Mouse (Mus musculus) neutrophil, adult 5-6 weeks (primary cell): ENCODE measurements around the gene Sumo1. TPM values are rescaled to one million over a fixed set of nuclear protein-coding genes. Genes with fewer than 3 reads are reported as not detected.

ENCODE experiments used
- ATAC-seq: fragments of 151-379, 151-347 bp; 2 replicates; pipeline ENCODE4 v1.8.0; 2017; ENCODE audit warnings: mild to moderate bottlenecking, moderate TSS enrichment; ENCODE audit not compliant: insufficient number of reproducible peaks, poor library complexity, low FRiP score, severe bottlenecking; ENCODE audit errors: extremely low read depth
- total RNA-seq: library from RNA; stranded (forward); fragments of 200-1000 nt; gene quantifications from 2 replicates; pipeline ENCODE4 v1.2.3, GENCODE M21; 2017

Gene Sumo1
- total RNA-seq, 1 experiment from 2014 or later = 108 TPM

DNA sequence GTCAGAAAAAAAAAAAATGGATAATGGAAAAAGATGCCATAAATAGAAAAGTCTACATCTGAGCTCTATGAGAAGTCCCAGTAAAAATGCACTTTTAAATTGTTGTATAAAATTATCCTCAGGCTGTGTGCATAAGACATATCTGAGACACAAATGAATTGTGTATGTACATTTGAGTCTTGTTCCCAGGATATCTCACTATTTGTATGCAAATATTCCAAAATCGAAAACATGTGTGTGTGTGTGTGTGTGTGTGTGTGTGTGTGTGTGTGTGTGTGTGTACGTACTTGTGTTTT lies 67.3 kb downstream of the Sumo1 start:
- no peak for ATAC-seq

DNA sequence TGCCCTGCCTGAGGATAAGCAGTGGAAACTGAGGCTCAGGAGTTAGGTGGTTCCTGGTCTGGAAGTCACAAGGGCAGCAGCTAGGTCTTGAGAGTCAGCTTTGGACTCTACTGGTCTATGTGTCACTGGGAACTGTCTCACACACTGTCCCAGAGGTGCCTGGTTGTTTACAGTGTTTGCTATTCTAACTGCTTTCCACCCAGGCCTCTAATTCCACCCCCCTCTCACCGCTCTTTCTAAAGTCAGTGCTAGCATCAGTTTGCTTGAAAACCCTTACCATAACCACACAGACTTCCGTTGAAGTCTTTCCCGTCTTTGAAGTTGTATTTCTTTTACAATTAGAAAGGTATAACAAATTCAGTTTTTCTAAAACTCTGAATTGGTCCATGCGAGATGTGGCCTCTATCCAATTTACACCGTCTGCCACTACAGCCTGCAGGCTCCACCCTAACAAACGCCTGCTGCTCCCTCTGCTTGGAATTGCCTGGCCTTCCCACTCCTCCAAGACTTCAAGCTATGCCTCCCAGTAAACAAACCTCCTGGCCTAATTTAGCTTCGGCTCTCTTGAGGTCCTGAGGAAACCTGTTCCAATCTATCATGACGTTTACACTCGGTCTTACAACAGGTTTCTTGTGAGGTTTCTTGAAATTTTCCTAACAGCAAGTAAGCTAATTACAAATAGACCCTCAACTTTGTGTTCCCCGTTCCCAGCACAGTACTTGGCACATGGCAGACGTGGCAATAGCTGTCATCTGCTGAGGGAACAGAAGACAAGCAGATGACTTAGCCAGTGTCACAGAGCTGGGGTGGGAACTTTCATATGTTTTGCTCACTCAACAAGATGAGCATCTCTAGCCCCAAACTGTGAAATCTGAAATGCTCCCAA lies 67.9 kb downstream of the Sumo1 start:
- ATAC-seq = no peak

DNA sequence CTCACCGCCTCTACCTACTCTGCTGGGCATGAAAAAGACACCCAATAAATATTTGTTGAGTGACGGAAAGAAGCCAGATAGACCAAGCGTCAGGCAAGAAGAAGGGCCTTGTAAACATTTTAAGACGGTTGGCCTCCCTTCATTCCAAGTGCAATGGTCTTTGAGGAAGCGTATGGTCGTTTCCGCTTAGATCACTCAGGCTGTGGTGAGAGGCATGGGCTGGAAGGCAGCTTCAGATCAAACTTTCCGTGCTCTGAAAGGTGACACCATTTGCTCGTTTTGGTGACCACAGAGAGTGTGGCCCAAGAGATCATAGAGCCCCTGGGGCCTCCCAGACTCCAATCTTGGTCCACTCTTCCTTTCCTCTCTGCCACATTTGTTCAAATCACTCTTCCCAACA lies 75.0 kb downstream of the Sumo1 start:
- ATAC-seq = no peak

DNA sequence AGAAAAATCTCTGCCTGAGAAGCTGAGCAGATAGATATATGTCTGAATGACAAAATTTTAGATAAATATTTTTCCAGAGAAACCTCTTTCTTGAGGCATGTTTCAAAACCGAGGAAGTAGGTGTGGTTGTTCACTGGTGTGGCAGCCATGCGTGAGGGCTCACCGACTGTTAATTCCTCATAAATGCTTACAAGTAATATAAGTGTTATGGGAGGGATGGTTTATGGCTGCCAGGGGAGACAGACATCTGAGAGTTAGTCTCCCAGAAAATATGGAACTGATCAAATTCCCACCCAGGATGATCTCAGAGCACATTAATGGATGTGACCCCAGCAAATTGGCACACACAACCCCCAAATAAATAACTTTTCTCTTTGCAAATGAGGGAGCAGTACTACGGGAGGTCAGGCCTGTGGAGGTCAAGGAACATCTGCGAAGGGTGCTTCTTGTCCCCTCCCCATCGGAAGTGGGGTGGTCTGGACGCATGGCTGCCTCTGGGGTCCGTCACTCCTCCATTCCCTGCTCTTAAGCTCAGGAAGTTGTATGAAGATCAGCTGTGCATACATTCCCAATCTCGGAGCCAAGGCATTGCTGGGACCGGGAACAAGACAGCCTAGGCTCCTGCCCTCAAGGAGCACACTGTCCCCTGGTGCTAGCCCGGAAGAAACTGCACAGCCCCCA lies 75.9 kb downstream of the Sumo1 start:
- no peak for ATAC-seq

DNA sequence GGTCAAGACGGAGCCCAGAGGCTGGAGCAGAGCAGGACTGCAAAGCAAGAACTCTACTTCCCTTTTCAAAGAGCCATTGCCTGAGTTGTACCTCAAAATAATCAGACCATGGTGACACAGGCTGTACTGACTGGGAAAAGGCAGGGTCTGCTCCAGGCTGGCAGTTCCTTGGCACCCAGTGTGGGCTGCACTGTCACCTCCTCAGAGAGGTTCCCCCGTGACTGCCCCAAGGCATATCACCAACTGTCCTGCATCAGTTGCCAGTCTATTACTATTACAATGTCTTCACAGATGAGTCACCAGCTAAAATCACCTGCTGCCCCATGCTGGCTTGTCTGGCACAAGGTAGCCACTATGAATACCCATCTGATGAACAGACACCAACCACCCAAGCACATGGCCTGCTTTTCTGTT lies 77.0 kb downstream of the Sumo1 start:
- no peak for ATAC-seq

DNA sequence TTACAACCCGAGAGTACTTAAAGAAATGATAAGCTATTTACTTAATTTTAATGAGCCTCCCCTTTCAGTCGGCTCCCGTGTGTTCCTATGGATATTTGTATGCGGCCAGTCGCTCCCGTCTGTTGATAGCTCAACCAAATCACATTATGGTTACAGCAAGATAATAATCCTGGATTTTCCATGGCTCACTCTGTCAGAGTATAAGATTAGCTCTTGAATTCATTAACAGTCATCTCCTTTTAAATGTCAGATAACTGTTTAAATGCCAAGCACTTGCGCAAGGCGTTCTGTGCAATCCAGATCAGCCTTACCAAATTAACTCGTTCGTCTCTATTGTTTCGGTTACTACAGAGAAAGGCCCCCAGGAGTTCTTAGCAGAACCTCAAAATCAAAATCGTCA lies 77.8 kb downstream of the Sumo1 start:
- ATAC-seq = no peak

DNA sequence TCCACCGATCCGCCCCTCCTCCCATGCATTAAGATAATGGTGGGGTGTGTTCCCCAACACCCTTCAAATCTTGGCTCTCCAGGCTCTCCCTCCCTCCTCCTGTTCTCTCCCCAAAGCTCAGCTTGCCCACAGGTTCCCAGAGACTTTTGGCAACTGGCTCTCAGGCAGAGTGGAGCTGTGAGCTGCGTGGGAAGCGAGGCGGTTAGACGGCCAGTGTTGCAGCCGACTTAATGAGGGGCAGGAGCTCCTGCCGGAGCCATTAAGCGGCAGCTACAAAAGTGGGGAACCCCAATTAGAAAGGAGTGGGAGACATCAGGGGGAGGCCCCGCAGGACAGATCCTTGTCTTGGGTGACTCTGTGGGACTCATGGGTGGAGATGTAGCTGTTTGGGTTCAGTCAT lies 78.3 kb downstream of the Sumo1 start:
- ATAC-seq = no peak

DNA sequence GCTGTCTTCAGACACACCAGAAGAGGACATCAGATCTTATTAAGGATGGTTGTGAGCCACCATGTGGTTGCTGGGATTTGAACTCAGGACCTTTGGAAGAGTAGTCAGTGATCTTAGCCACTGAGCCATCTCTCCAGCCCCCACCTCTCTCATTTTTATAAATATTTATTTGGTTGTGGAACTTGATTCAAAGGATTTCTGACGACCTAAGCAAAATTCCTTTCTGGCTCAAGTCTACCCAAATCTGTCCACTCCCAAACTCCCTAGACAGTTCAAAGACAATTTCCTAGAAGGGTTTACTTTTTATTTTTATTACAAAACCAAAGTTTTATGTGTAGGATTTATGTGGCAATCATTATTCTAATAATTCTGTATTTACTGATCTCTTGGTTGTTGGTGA lies 81.4 kb downstream of the Sumo1 start:
- ATAC-seq = no peak

DNA sequence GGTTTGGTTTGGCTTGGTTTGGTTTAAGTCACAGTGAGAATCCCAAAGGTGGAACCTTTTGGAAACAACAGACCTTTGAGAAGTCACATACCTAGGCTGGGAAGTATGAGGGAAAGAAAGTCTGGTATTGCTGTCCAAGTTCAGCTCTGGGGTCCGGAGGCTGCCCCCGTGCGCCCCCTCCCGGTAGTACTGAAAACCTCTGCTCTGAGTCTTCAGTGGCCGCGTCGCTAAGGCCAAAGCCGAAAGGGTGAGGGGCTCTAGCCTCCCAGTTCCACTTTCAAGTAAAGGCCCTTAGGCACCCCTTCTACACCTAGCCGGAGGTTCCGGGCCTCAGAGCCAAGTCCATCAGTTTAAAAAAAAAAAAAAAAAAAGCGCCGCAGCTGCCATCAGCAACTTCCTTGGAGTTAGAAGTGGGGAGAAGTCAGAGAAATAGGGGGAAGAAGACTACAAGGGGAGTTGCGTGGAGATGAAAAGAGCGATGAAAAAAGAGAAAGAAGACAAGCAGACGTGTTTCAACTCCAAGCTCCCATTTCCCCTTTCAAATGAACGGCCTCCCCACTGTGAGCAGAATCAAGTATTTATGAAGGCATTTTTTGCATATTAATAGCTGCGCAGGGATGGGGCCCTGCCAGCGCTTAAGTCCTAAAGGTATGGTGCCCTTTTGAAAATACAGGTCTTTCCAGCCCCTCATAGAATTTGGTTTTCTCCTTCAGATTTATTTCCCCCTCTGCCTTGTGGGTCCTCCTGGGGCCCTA lies 85.8 kb downstream of the Sumo1 start:
- ATAC-seq = no peak

DNA sequence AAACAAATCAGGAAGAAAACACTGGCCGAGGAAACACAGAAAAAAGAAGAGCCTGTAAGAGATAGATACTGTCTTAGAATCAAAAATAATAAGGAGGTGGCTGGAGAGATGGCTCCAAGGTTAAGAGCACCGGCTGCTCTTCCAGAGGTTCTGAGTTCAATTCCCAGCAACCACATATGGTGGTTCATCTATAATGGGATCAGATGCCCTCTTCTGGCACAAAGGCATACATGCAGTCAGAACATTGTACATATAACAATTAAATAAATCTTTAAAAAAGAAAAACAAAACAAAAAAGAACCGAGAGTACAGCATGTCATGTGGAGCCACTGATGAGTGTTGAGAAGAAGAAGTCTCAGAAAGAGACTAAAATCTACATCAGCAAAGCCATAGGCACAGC lies 89.8 kb downstream of the Sumo1 start:
- ATAC-seq = no peak

DNA sequence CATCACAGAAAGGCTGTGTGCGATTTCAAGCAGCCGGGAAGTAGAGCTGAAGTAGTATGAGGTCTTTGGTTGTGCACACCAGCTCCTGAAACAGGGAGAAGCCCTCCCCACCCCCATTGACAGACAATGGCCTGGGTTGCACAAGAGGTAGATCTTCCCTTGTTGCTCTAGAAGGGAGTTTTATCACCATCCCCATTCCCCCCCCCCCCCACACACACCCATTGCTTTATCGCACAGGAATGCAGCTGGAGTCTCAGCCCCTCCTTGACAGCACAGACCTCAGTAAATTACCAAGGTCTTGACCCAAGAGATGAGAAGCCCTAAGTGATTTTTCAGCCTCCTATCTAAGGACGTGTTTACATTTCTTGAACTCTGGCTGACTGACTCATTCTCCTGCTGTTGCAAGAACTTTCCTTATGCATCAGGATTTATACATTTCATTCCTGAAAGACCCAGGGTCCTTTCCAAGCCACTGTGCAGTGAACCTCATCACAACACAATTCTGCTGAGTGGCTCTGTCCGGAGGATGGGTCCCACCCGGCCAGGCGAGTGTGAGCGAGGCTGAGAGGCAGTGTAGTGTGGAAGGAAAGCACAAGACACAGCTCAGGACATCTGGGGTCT lies 90.4 kb downstream of the Sumo1 start:
- no peak for ATAC-seq

DNA sequence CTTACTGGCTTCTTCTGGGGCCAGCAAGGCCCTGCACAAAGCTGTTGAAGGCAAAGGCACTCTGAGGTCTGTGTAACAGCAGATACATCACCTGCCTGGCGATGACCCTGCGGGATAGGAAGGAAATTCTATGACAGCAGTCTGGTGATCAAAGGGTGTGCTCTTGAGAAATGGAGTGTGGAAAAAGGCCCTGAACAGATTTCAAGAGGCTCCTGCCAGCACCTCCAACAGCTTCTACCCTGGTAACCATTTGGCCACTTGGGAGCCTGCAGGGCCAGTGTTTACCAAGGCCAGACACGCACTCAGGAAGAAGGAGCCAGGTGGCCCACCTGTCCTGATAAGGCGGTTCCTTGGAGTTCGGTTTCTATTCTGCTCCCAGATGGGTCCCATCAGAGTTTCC lies 91.3 kb downstream of the Sumo1 start:
- ATAC-seq = no peak

DNA sequence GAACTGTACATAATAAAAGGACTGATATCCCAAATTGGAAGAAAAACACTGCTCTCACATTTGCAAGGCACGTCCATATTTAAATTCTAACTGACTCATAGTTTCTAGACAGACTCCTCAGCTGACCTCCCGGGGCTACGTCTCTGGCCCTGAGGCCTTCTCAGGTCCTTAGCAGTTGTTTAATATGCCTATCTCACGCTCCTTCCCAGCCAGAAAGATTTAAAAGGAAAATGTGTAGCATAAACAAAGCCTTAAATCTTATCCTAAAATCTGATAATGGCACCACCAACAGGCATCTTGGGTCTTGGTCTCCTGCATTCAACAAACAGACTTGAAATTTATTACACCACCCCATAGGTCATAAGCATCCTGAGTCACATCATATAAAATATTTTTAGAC lies 91.9 kb downstream of the Sumo1 start:
- no peak for ATAC-seq

DNA sequence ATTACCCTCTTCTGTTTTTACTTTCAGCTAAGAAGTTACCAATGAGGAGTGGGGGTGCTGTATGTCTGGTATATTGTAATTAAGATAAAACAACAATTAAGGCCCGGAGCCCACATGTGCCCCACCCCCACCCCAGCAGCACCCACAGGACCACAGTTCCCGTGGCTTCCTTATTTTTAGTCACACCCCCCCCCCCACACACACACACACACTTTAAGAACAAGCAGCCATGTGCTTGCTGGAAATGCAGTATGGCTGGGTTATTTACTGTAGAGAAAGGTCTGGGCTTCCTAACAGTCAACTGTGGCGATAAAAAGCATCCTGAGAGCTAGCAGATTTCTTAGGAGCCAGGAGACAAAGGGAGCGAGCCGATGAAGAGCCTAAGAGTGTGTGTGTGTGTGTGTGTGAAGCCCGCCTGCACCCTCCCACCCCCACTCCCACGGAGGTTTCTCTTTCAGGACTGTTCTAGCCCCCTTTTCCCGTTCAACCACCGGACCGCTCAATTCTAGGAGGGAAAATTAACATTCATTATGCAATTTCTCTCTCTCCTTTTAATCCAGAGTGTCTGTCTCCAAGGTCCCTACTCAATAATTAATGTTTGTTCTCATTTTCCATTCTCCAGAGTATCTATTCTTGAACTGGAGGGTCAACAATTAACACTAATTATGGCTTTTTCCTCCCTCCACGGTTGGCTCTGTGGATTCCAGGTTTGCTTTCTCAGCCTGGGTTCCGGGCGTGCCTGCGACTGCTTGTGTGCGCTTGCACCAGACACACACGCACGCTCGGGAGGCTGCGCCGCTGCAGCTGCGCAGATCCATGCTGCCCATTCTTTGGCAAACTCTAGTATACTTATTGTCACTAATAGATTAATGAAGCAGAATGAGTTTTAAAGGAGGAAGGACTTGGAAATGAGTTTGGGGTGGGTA lies 96.1 kb downstream of the Sumo1 start:
- ATAC-seq = no peak

DNA sequence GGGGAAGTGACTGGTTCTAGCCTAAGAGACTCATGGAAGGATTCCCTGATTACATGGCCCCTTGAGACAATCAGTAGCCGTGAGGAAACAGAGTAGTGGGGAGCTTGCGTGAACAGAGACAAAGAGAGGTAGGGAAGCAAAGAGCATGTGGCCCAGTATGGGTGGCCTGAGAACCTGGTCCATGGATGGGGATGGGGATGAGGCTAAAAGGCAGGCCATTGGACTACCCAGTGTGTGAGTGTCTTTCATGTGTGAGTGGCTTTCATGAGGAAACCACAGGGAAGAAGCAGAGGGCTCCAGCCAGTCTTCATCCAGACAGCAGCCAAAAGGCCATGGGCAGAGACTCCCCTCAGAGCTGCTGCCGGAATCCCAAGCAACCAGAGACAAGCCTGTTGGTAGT lies 96.8 kb downstream of the Sumo1 start:
- ATAC-seq = no peak

DNA sequence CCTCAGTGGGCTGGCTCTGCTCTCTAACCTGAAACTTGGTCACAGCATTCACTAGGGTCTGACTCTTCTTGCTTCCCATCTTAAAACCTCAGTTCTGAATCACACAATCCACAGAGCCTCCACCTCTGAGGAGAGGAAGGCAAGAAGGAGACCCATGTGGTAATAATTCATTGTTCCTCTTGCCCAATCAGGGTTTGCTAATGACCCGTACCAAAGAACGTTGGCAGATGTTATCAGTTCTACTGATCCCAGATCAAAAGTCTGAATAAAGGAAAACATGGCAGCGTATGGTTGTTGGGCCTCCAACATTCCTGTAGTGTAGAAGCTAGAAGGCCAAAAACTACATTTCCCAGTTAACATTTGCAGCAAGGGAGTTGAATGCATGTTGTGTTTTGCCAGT lies 99.1 kb downstream of the Sumo1 start:
- ATAC-seq = no peak

DNA sequence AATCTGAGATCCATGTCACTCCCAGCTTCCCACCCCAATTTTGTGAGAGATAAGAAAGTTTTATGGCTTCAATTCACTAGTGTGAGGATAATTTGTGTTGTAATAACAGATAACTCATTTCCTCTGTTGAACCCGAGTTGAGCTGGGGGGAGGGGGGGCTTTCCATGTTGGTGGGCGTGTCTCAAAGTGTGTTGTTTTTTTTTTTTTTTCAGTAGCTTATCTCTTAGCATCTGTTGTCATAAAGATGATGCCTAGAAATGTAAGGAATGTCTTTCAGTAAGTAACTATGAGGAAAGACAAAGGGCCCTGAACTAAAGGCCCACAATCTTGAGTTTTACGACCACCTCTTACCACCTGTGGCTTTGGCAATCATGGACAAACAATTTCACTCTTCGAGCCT lies 99.9 kb downstream of the Sumo1 start:
- no peak for ATAC-seq

DNA sequence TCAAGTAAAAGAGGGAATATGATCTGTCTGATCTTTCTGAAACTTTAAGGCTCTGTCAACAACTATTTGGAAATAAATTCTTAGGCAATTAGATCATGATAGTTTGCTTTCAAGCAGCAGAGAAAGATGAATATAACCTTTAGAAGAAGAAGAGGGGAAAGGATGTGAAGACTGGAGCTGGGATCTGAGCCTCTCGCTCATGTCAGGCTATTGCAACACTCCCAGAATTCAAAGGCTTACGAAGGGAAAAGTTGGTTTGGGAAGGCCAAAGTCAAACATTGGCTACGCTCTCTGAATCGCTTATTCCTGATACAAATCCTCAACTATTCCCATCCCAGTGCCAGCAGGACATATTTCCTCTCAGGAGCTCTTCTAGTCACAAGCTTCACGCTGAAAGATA lies 101.3 kb downstream of the Sumo1 start:
- ATAC-seq = no peak

DNA sequence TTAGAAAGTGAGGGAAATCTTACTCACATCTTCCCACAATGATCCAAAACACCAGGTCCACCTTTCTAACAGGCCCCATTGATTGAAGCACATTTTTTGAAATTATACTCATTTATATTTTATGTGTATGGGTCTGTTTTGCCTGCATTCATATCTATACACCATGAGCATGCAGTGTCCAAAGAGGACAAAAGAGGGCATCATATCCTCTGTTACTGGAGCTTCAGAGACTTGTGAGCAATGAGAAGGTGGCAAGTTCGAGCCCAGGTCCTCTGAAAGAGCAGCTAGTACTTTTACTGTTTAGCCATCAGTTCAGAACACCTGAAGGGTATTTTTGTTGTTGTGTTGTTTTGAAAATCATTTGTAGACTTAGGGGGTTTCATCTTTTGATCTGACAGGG lies 102.4 kb downstream of the Sumo1 start:
- no peak for ATAC-seq
